Mouse (Mus musculus) ES-E14 (cell line): ENCODE results near the gene Plac1. TPM values are rescaled to one million over a fixed set of nuclear protein-coding genes. Genes with fewer than 3 reads are reported as not detected.

ENCODE experiments used
- DNase-seq: peaks from one replicate; pipeline ENCODE4 v3.0.0-alpha.2; 2013; ENCODE audit warnings: low read depth, low spot score
- H3K27ac ChIP-seq: 2 replicates; pipeline ENCODE4 v1.5.1; 2012; ENCODE audit warnings: low read depth, mild to moderate bottlenecking, low read length, moderate library complexity, mixed read lengths; ENCODE audit not compliant: poor library complexity, insufficient read depth, severe bottlenecking
- H3K36me3 ChIP-seq: 2 replicates; pipeline ENCODE4 v1.6.1; 2012; ENCODE audit warnings: mild to moderate bottlenecking, low read length, moderate library complexity, mixed read lengths; ENCODE audit not compliant: control insufficient read depth, poor library complexity, insufficient read depth, severe bottlenecking
- H3K4me1 ChIP-seq, 2 experiments: fragments of 150-350 bp in 1 of 2; sonication (generic) in 1 of 2; 2 replicates each; pipeline ENCODE4 v1.6.1; 2012; ENCODE audit warnings: low read length in 2 of 2, mild to moderate bottlenecking in 1 of 2, mixed read lengths in 1 of 2; ENCODE audit not compliant: control insufficient read depth in 2 of 2, insufficient read depth in 2 of 2, poor library complexity in 1 of 2
- H3K4me3 ChIP-seq, 2 experiments: fragments of 150-350 bp in 1 of 2; sonication (generic) in 1 of 2; 2 replicates each; pipeline ENCODE4 v1.5.1; 2012; ENCODE audit warnings: low read length in 2 of 2, low read depth in 1 of 2, mild to moderate bottlenecking in 1 of 2, mixed read lengths in 1 of 2; ENCODE audit not compliant: insufficient read depth in 1 of 2, poor library complexity in 1 of 2, severe bottlenecking in 1 of 2
- H3K9ac ChIP-seq: 2 replicates; pipeline ENCODE4 v1.6.1; 2012; ENCODE audit warnings: low read depth, mild to moderate bottlenecking, low read length, mixed read lengths; ENCODE audit not compliant: poor library complexity, insufficient read depth, severe bottlenecking
- H3K9me3 ChIP-seq: fragments of 150-350 bp; sonication (generic); 2 replicates; pipeline ENCODE4 v1.6.1; 2012; ENCODE audit warnings: low read depth, mild to moderate bottlenecking, low read length; ENCODE audit not compliant: control insufficient read depth, insufficient read depth
- CHD2 ChIP-seq: IDR thresholded peaks from 2 replicates; pipeline ENCODE4 v1.6.1; 2014; ENCODE audit warnings: mild to moderate bottlenecking, low read depth, low read length, inconsistent platforms
- HCFC1 ChIP-seq: IDR thresholded peaks from 2 replicates; pipeline ENCODE4 v1.6.1; 2012; ENCODE audit warnings: low read length, inconsistent platforms, borderline replicate concordance; ENCODE audit not compliant: insufficient read depth
- MAFK ChIP-seq: IDR thresholded peaks from 2 replicates; pipeline ENCODE4 v1.6.1; 2014; ENCODE audit warnings: mild to moderate bottlenecking, low read depth, low read length, inconsistent platforms; ENCODE audit not compliant: insufficient read depth
- ZC3H11A ChIP-seq: IDR thresholded peaks from 2 replicates; pipeline ENCODE4 v1.6.1; 2012; ENCODE audit warnings: low read depth, mild to moderate bottlenecking, inconsistent platforms, low read length, borderline replicate concordance
- ZNF384 ChIP-seq: IDR thresholded peaks from 2 replicates; pipeline ENCODE4 v1.6.1; 2012; ENCODE audit warnings: low read depth, low read length, inconsistent platforms
- in situ Hi-C, 2 experiments: fragments of 600-800 bp; cut with MboI; formaldehyde crosslinking; loops; one replicate each; pipeline ENCODE4 v1.15.1; 2025; ENCODE audit warnings: low sequenced_read_pairs in 2 of 2, inconsistent platforms in 1 of 2; ENCODE audit not compliant: unreplicated experiment in 2 of 2
- total RNA-seq: library from RNA; depleted of rRNA; stranded (reverse); fragments of 300-350 nt; gene quantifications from 2 replicates; pipeline ENCODE4 v1.2.3, GENCODE M21; 2012

The Plac1 gene
- total RNA-seq, 1 experiment: 5.7 TPM

DNA sequence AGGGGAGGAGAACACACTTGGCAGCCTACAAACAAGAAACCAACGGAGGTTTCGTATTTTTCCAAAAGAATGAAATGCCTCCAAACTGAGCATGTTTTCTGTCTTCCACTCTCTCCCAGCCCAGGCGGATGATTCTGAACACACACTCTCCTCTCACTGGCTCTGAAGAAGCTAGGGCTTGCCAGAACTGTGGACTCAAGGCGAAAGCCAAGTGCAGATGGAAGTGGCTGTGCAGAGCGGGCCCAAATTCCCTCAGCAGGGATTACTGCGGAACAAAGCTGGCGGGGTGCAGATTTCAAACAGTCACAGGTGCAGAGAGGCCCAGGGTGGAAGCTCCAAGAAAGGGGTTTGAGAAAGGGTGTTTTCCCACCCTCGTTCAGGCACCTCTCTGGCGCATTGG is 19.1 kb downstream of the Plac1 start:
- H3K9ac ChIP-seq: no peak overlapping the region
- H3K4me1 ChIP-seq: no peaks in the 10 kb centered on the region
- DNase-seq: no peak
- H3K36me3 ChIP-seq: no peaks in the 10 kb centered on the region
- no peak overlapping the region for H3K4me3 ChIP-seq
- in situ Hi-C loops: no loop called here
- H3K27ac ChIP-seq: no peak overlapping the region
- H3K9me3 ChIP-seq: no peaks in the 10 kb centered on the region
- TF ChIP-seq ZC3H11A (no peak), CHD2 (no peak), ZNF384 (no peak), HCFC1 (no peak), MAFK (no peak)

DNA sequence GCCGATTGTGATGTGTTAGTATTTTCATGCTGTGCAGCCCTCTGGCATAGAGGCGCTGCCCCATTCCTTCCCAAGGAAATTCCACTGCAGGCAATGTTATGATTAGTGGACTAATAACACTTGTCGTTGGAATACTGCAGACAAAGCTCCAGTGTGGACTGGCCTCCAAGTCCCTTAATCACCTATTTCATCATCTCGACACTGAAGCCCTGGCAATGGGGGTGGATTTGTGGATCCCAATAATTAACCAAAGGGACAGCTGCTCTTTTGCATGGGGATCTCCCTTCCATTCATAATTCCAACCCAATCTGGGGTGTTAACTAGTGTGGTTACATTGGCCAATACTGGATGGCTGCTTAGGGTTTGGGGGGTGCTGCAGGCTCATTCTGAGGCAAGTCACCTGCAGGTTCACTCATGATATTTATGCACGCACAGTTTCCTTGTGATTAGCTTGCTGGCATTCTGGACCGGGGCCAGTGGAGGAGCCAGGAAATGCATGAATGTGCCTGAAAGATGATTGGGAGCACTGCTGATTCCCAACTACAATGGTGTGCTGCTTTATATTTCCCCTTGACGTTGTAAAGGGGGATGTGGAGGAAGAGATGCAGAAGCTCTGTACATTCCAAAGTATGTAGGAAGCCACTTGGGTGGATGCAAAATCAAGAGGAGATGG is 25.2 kb downstream of the Plac1 start:
- H3K36me3 ChIP-seq: no peaks in the 10 kb centered on the region
- TF ChIP-seq CHD2: no peak
- TF ChIP-seq ZC3H11A: no peak
- no peak for TF ChIP-seq MAFK
- TF ChIP-seq HCFC1: no peak
- H3K27ac ChIP-seq: no peak overlapping the region
- no peaks in the 10 kb centered on the region for H3K4me1 ChIP-seq
- H3K9me3 ChIP-seq: no peaks in the 10 kb centered on the region
- in situ Hi-C loops: no loop called here
- no peak for DNase-seq
- no peak overlapping the region for H3K9ac ChIP-seq
- H3K4me3 ChIP-seq: no peak overlapping the region

DNA sequence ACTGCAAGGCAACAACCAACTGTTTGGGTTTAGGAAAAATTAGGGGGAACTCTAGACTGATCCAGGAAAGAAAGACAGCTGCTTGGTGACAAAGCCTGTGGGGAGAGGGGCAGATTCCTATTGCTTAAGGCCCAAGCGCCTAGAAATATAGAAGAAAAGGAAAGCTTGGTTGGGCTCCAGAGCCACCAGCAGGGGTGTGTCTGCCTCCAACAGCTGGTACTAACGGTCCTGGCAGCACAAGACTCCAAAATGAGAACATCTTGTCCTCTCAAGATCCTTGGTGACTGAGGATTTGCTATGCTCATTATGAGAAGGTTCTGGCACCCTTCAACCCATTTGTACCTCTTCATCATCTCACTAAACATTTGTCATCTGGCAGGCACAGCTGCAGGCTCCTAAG is 26.1 kb downstream of the Plac1 start:
- TF ChIP-seq CHD2: no peak
- TF ChIP-seq HCFC1: no peak
- TF ChIP-seq MAFK: no peak
- no peak for TF ChIP-seq ZC3H11A
- no peak for TF ChIP-seq ZNF384

DNA sequence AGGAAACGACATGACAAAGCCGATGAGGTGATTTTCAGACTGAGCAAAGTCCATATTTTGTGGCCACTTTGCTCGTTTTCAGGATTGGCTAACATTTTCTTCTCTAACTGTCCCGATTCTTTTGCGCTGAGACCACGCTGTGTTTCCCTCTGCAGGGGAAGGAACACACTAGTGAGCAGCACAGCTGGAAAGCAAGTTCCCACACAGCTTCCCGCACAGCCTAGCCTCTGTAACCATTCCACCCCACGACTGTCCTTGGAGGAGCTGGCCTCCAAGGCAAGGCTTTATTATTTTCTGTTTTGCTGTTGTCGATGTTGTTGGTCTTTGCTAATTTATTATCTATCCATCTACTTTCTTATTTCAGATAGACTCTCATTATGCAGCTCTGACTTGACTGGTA is 27.4 kb downstream of the Plac1 start:
- Histone ChIP-seq H3K36me3 (no peaks in the 10 kb centered on the region), H3K4me3 (no peak overlapping the region), H3K4me1 (no peaks in the 10 kb centered on the region), H3K27ac (no peak overlapping the region), H3K9me3 (no peaks in the 10 kb centered on the region), H3K9ac (no peak overlapping the region)
- TF ChIP-seq MAFK: no peak
- no peak for TF ChIP-seq CHD2
- no peak for TF ChIP-seq HCFC1
- TF ChIP-seq ZNF384: no peak
- no peak for TF ChIP-seq ZC3H11A
- in situ Hi-C loops: no loop called here
- DNase-seq: no peak

More for the DNA sequence above, 26.1 kb downstream of the Plac1 start:
- Histone ChIP-seq H3K4me3 (no peak overlapping the region), H3K36me3 (no peaks in the 10 kb centered on the region), H3K4me1 (no peaks in the 10 kb centered on the region), H3K9me3 (no peaks in the 10 kb centered on the region), H3K27ac (no peak overlapping the region), H3K9ac (no peak overlapping the region)
- DNase-seq: no peak
- in situ Hi-C loops: no loop called here
